Mouse (Mus musculus) lung, postnatal 0 days (tissue): ENCODE data around the gene Bag5. TPM values are rescaled to one million over a fixed set of nuclear protein-coding genes. Genes with fewer than 3 reads are reported as not detected.

Experiments
- ATAC-seq: fragments of 200-750 bp; cut with Nextera tagmentation; 2 replicates; pipeline ENCODE4 v1.8.0; 2017; ENCODE audit warnings: moderate library complexity
- DNase-seq: peaks from one replicate; pipeline ENCODE4 v3.0.0-alpha.2; 2016; ENCODE audit warnings: low spot score
- H3K27ac ChIP-seq: fragments of 300-500 bp; sonication (generic); 2 replicates; pipeline ENCODE4 v1.5.1; 2014; ENCODE audit warnings: antibody characterized with exemption, mild to moderate bottlenecking, low read length, mixed read lengths
- H3K27me3 ChIP-seq: fragments of 300-500 bp; sonication (generic); replicated peaks from 2 replicates; pipeline ENCODE4 v1.6.1; 2014; ENCODE audit warnings: low read length, mixed read lengths; ENCODE audit not compliant: insufficient read depth
- H3K36me3 ChIP-seq: fragments of 300-500 bp; sonication (generic); 2 replicates; pipeline ENCODE4 v1.6.1; 2014; ENCODE audit warnings: low read length, mixed read lengths; ENCODE audit not compliant: insufficient read depth
- H3K4me1 ChIP-seq: fragments of 300-500 bp; sonication (generic); 2 replicates; pipeline ENCODE4 v1.6.1; 2014; ENCODE audit warnings: antibody characterized with exemption, low read depth, low read length, mixed read lengths; ENCODE audit not compliant: insufficient read depth
- H3K4me2 ChIP-seq: fragments of 300-500 bp; sonication (generic); replicated peaks from 2 replicates; pipeline ENCODE4 v1.6.1; 2014; ENCODE audit warnings: low read depth, mild to moderate bottlenecking, low read length, moderate library complexity, mixed read lengths
- H3K4me3 ChIP-seq: fragments of 300-500 bp; sonication (generic); 2 replicates; pipeline ENCODE4 v1.5.1; 2014; ENCODE audit warnings: low read depth, low read length
- H3K9ac ChIP-seq: fragments of 300-500 bp; sonication (generic); replicated peaks from 2 replicates; pipeline ENCODE4 v1.6.1; 2014; ENCODE audit warnings: low read depth, mild to moderate bottlenecking
- H3K9me3 ChIP-seq: fragments of 300-500 bp; sonication (generic); 2 replicates; pipeline ENCODE4 v1.6.1; 2016; ENCODE audit warnings: low read length, mixed read lengths
- CTCF ChIP-seq: IDR thresholded peaks from 2 replicates; pipeline ENCODE4 v1.5.1; 2016; ENCODE audit warnings: antibody characterized with exemption, mild to moderate bottlenecking
- EP300 ChIP-seq: IDR thresholded peaks from 2 replicates; pipeline ENCODE4 v1.6.1; 2016; ENCODE audit warnings: antibody characterized with exemption, mild to moderate bottlenecking, control low read depth
- WGBS: fragments of 180-500 bp; shearing (Covaris S2); extraction: QIAGEN DNeasy Blood & Tissue Kit; methylation state at CpG from one replicate; pipeline ENCODE4 v1.1.7; 2014; 5-methylcytosine and 5-hydroxymethylcytosine counted together
- polyA plus RNA-seq: library from polyadenylated mRNA; unstranded; fragments of >200 nt; fragmentation: Nextera tagmentation; extraction: Ambion mirVana; gene quantifications from 2 replicates; pipeline ENCODE4 v1.2.1, GENCODE M21; 2015

Gene Bag5
- polyA plus RNA-seq, 1 experiment from 2014 or later: 48.9 TPM

DNA sequence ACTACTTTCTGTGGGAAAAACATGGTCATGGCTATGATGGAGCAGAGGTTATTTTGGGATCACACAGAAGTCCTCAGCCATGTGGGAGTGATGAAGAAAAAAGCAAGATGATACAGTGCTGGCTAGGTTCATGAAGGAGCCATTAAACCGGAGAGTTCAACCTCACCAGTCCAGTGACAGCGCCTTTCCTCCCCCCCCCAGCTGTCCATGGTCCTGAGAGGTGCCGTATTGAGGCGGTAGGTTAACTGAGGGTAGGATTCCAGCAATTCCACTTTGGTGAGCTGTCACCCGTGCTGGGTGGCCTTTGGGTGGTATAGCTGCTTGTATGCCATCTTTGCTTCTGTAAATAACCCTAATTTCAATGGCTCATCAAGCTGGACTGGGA lies 43.6 kb upstream of the Bag5 start:
- Histone ChIP-seq H3K9ac (no peak overlapping the region), H3K27ac (no peak overlapping the region), H3K9me3 (no peaks in the 10 kb centered on the region), H3K27me3 (no peaks in the 10 kb centered on the region), H3K36me3 (no peaks in the 10 kb centered on the region), H3K4me1 (peaks cover 18% of the 10 kb centered on the region; the same call in 1 of the 2 replicates), H3K4me2 (no peak overlapping the region), H3K4me3 (no peak overlapping the region)
- DNase-seq (no peak), ATAC-seq (no peak)
- TF ChIP-seq CTCF: no peak
- no peak for TF ChIP-seq EP300
- 19% methylated on average over 5 of the region's 5 CpGs for WGBS

DNA sequence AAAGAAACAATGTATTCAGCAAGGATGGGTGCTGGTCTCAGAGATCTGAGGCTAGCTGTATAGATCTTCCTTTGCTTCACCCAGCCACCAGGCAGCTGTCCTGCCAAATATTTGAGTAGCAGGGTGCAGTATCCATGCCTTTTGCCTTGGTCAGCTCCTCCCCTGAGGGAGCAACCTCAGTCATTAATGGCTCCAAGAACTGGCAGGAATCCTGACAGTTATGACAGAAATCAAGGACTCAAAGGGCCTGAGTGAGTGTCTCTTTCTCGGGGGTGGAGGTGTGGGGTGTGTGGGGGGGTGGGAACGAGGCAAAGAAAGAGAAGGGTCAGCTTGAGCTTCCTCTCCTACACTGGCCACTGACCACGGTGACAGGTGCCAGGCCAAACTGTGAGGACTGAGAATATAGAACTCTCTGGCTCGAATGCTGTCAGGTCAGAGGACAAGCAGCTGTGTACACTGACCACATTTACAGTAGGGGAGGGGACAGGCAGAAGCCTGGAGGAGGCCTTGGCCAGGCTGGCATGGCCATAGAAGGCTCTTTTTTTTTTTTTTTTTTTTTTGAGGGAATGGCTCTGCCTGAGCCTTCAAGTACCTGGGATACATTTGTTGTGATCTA lies 43.1 kb upstream of the Bag5 start:
- Histone ChIP-seq H3K27me3 (no peaks in the 10 kb centered on the region), H3K9ac (no peak overlapping the region), H3K9me3 (no peaks in the 10 kb centered on the region), H3K4me1 (peaks cover 18% of the 10 kb centered on the region; the same call in 1 of the 2 replicates), H3K36me3 (no peaks in the 10 kb centered on the region), H3K4me2 (no peak overlapping the region), H3K27ac (no peak overlapping the region), H3K4me3 (no peak overlapping the region)
- TF ChIP-seq EP300: no peak
- no peak for ATAC-seq
- whole genome bisulfite sequencing: 38% methylated on average over 4 of the region's 4 CpGs
- no peak for DNase-seq

- TF ChIP-seq EP300 (no peak), CTCF (no peak)
- ATAC-seq (no peak), DNase-seq (no peak)
- H3K4me3 ChIP-seq: no peak overlapping the region
- H3K27ac ChIP-seq: no peak overlapping the region
- 33% methylated on average over 2 of the region's 2 CpGs for WGBS
- H3K27me3 ChIP-seq: no peaks in the 10 kb centered on the region
- no peaks in the 10 kb centered on the region for H3K36me3 ChIP-seq
- H3K4me1 ChIP-seq: peaks cover 11% of the 10 kb centered on the region; the same call in 1 of the 2 replicates
- H3K9ac ChIP-seq: no peak overlapping the region
- H3K9me3 ChIP-seq: no peaks in the 10 kb centered on the region
- no peak overlapping the region for H3K4me2 ChIP-seq
These were observed 42.2 kb upstream of the Bag5 start for GRCm38 (mm10) chr12:111755231-111755630.

GRCm38 (mm10) chr12:111754710-111755109 lies 41.7 kb upstream of the Bag5 start:
- no peaks in the 10 kb centered on the region for H3K36me3 ChIP-seq
- no peaks in the 10 kb centered on the region for H3K27me3 ChIP-seq
- no peak for DNase-seq
- H3K9ac ChIP-seq: no peak overlapping the region
- H3K27ac ChIP-seq: no peak overlapping the region
- peaks cover 7% of the 10 kb centered on the region; the same call in 1 of the 2 replicates for H3K4me1 ChIP-seq
- H3K9me3 ChIP-seq: no peaks in the 10 kb centered on the region
- no peak overlapping the region for H3K4me2 ChIP-seq
- TF ChIP-seq CTCF (no peak), EP300 (no peak)
- no peak for ATAC-seq
- no peak overlapping the region for H3K4me3 ChIP-seq

DNA sequence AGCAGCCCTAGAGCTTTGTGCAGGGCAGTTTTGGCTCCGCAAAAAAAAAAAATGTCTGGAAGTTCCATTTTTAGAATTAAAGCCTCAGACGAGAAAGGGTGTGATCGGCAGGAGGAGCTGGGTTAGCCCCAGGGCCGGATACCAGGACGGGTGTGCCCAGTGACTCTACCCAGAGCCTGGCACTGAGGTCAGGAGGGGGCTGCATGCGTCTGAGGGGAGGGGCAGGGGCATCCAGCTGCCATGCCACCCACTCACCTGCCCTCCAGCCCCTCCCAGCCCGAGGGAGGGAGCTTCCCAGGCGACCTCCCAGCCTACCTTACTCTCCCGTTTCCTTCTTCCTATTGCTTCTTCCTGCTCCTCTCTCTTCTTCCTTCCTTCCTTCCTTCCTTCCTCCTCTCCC lies 40.3 kb upstream of the Bag5 start:
- Histone ChIP-seq H3K4me2 (no peak overlapping the region), H3K27ac (no peak overlapping the region), H3K9me3 (no peaks in the 10 kb centered on the region), H3K9ac (no peak overlapping the region), H3K4me3 (no peak overlapping the region), H3K4me1 (peaks cover 5% of the 10 kb centered on the region; the same call in 1 of the 2 replicates), H3K36me3 (no peaks in the 10 kb centered on the region), H3K27me3 (no peaks in the 10 kb centered on the region)
- 32% methylated on average over 9 of the region's 9 CpGs for WGBS
- peak; percentile 37 for DNase-seq
- TF ChIP-seq CTCF (no peak), EP300 (no peak)
- ATAC-seq: peak; percentile 49

DNA sequence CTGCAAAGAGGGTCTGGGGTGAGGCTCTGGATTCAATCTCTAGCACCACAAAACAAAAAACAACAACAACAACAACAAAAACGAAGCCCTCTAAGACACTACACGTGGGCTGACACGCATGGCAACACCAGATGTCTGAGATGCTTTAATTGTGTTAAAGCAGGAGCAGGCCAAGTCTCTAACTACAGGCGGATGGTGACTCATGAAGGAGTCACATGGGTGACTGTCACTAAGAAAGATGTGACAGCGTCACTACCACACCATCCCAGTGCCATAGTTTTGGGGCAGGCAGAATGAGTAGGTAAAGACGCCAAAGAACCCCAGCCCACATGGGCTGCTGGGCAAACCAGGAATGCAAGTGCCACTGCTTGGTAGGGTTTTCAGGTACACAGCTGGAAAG lies 39.4 kb upstream of the Bag5 start:
- H3K4me2 ChIP-seq: no peak overlapping the region
- H3K36me3 ChIP-seq: no peaks in the 10 kb centered on the region
- no peaks in the 10 kb centered on the region for H3K9me3 ChIP-seq
- no peaks in the 10 kb centered on the region for H3K27me3 ChIP-seq
- H3K9ac ChIP-seq: no peak overlapping the region
- DNase-seq: no peak
- 86% methylated on average over 6 of the region's 6 CpGs for WGBS
- no peak overlapping the region for H3K27ac ChIP-seq
- no peak for ATAC-seq
- H3K4me3 ChIP-seq: no peak overlapping the region
- TF ChIP-seq EP300: no peak
- TF ChIP-seq CTCF: no peak
- no peaks in the 10 kb centered on the region for H3K4me1 ChIP-seq

- no peaks in the 10 kb centered on the region for H3K9me3 ChIP-seq
- H3K4me3 ChIP-seq: no peak overlapping the region
- DNase-seq (no peak), ATAC-seq (no peak)
- H3K27ac ChIP-seq: no peak overlapping the region
- TF ChIP-seq EP300 (no peak), CTCF (no peak)
- H3K4me1 ChIP-seq: peaks cover 7% of the 10 kb centered on the region; the same call in 1 of the 2 replicates
- H3K27me3 ChIP-seq: no peaks in the 10 kb centered on the region
- no peak overlapping the region for H3K9ac ChIP-seq
- no peaks in the 10 kb centered on the region for H3K36me3 ChIP-seq
- 99% methylated on average over 3 of the region's 3 CpGs for WGBS
- H3K4me2 ChIP-seq: no peak overlapping the region
These were observed 37.7 kb upstream of the Bag5 start for GRCm38 (mm10) chr12:111750739-111751138.
